Mouse (Mus musculus) adrenal gland, postnatal 4 days (tissue): ENCODE data around the gene Tubb2a. TPM values are rescaled to one million over a fixed set of nuclear protein-coding genes. Genes with fewer than 3 reads are reported as not detected.
A peak's percentile ranks its signal among the peaks of the same experiment; 100 is the strongest.

Experiments used
- DNase-seq, 2 experiments: peaks; one replicate each; pipeline ENCODE4 v3.0.0; 2021 to 2022; ENCODE audit warnings: low spot score in 2 of 2, mixed read lengths in 2 of 2
- long read RNA-seq, 2 experiments: library from polyadenylated mRNA; stranded (forward); transcript quantifications; one replicate each; pipeline ENCODE4 v2.0.0; 2021
- total RNA-seq, 2 experiments: library from RNA; stranded (reverse); gene quantifications; 2 replicates each; pipeline ENCODE4 v1.2.3; 2021

Tubb2a gene
- 100 to 1,000 TPM in 1 of 2 experiments, 10 to 100 TPM in 1; 98.3 to 122 TPM for total RNA-seq
- long read RNA-seq, experiment 1, transcript Tubb2a-201 (4 exons, 1,610 nt), result major isoform, 174 of 189 reads
- long read RNA-seq, experiment 1, partial matches to known transcripts, result 0 of 189 reads
- long read RNA-seq, experiment 1, other reads (novel, unspliced or antisense), result 15 of 189 reads
- long read RNA-seq, experiment 2, transcript Tubb2a-201 (4 exons, 1,610 nt), result major isoform, 380 of 448 reads
- long read RNA-seq, experiment 2, partial matches to known transcripts, result 9 of 448 reads
- long read RNA-seq, experiment 2, other reads (novel, unspliced or antisense), result 59 of 448 reads

DNA sequence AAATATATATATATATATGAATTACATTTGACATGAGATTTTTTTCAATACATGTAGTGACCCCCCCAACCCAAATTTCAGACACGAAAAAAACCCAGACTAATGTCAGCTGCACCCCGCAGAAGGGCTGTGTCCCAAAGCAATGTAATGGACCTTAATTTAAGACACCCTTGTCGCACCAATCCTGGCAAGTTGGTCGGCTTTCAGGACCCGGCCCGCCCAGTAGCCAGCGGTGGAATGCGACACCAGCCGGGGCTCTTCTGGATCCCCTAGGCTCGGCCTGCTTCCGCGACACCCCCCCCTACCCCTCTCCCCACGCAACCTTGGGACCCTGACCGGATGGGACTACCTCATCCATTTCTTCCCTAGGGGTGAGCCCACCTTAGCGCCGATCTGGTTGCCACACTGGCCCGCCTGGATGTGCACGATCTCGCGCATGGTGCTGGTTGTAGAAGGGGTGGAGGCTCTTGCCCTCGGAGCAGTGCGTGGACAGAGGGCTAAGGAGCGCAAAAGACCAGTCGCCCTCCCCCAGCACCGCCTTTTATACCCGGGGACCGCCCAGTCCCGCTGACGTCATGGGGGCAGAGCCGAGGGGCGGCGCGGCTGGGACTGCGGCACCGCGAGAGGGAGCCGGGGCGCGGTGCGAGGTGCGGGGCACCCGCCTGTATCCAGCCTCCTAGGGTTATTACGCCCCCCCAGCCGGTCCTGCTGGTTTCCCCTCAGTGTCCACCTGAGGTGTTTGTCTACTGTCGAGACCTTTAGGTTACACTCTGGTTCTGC is at the start of gene Tubb2a:
Gene Tubb2a, minus strand, starts transcription at position 516 of the 780 bp plus-strand sequence.
- DNase-seq, result peak; percentile 75 to 85

DNA sequence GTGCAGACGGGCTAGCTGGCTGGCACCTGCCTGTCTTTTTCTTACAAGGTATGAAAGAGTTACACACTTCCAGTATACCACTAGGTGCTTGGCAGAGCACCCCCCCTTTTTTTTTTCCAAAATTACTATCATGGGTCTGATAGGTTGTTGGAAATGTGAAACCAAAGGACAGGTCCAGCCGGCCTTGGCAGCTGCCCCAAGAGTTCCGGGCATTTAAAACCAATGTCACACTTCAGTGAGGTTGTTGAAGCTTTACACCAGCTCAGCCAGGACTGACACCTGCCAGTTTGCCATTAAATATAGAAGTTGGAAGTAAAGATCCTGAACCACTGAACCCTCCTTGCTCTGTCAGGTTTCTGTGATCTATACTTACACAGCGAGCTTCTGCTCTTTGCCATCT is 47.9 kb upstream of the Tubb2a start:
- no peak for DNase-seq

GRCm38 (mm10) chr13:34120536-34120935 is 42.7 kb upstream of the Tubb2a start:
- no peak for DNase-seq

DNA sequence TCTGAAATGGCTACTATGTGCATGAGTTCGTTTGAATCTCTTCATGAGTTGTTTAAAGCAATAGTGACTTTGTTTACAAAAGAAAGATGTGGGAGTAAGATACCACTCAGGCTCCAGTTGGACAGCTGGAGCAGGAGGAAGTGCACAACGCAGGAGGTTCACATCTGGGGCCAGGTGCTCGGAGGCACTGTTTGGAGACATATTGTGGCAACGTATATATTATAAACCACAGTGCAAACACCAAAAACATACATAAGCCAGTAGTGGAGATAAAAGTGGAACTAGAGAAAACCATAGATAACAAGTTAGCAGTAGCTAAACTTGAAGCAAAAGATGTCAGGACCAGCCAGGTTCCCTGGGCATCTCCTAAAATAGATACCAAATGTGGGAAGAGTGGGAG is 41.6 kb upstream of the Tubb2a start:
- DNase-seq, result no peak

GRCm38 (mm10) chr13:34118816-34119215 is 41.0 kb upstream of the Tubb2a start:
- DNase-seq, result no peak

DNA sequence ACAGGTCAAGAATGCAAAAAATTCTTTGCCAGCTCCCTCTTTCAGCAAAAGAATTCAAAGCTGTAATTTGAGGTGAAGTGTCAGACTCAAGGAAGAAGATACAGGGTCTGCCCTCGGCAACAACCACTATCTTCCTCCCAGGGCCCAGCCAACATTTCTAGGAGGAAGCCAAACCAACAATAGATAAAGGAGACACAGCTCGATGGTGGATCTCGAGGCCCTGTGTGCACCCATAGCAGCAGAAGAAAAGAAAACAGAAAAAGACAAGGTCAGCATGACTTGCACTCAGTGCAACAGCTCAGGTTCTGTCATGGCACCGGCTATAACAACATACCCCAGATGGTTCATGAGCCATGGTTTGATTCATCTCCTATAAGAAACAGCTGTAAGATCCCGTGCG is 38.7 kb upstream of the Tubb2a start:
- no peak for DNase-seq

DNA sequence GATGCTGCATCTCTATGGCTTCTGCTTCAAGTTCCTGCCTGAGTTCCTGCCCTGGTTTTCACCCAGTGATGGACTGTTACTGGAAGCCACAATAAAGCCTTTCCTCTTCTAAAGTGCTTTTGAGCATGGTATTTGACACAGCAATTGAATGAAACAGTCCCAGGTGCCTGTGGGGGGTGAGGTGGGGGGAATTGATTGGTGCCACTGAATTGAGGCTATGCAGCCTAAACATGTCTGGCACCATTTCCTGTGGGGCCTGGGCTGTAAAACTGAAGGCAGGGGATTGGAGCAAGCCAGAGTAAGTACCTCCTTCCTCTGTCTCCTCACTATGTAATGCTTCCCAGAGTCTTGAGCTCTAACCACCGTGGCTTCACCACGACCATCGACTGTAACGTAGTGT is 36.8 kb upstream of the Tubb2a start:
- DNase-seq, result no peak

DNA sequence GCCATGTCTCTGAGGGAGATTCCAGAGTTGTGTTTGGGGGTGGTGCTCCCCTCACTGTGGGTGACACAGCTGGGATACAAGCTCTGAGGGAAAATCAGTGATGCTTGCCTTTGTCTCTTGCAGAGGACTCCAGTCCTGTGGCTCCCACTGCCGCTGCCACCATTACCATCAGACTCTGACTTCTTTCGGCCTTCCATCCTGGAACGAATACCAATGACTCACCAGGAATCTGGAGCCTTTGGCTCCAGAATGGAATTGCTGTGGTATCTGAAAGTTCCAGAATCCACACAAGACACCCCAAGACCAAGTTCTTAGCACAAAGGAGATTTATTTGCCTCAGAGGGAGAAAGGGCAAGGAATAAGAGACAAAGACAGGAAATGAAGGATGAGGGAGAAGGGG is 35.3 kb upstream of the Tubb2a start:
- DNase-seq, result no peak

GRCm38 (mm10) chr13:34112369-34113081 is 34.7 kb upstream of the Tubb2a start:
- DNase-seq, result no peak

GRCm38 (mm10) chr13:34111878-34112277 is 34.1 kb upstream of the Tubb2a start:
- DNase-seq, result no peak

GRCm38 (mm10) chr13:34111019-34111418 is 33.2 kb upstream of the Tubb2a start:
- no peak for DNase-seq

- no peak for DNase-seq
Observed at GRCm38 (mm10) chr13:34109677-34110058, 31.9 kb upstream of the Tubb2a start.

DNA sequence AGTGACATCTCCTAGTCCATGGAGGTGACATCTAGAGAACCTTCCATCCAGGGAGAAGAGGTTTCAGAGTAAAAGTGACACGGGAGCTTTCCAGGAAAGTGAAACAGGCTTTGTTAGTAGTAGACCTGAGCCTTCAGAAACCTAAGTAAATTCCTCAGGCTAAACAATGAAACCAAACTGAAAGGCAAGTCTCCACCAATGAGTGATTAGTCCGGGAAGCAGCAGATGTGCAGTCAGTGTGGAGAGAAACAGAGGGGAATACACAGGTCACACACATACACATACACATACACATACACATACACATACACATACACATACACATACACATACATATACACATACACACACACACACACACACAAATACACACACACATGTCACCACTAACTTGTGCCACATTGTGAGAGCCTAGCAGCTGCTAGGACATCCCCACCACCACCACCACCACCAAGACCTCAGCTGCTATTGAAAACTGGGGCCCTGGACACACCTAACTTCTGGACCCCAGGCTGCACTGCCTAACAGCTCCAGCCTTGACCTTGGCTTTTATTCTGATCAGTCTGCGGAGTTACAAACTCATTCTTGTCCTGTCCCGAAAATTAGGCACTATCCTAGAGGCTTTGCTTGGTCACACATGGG is 31.3 kb upstream of the Tubb2a start:
- DNase-seq, result no peak

- DNase-seq, result no peak
Observed at GRCm38 (mm10) chr13:34106999-34107398, 29.2 kb upstream of the Tubb2a start.

- DNase-seq, result no peak
Observed at GRCm38 (mm10) chr13:34106256-34106655, 28.4 kb upstream of the Tubb2a start.

DNA sequence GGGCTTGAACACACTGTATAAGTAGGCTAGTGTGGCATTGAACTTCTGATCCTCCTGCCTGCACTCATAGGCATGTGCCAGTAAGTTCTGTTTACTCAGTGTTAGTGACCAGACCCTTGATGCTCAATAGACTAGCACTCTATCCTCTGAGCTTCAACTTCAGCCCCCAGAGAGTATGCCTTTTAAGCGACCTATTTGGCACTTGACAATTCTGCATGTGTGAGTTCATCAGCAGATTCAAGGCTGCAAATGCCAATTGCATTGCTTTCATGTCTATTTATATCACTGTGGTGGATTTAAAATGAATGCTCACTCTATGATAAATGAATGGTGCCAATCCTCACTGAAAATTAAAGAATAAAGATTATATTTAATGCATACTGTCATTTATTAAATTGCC is 27.6 kb upstream of the Tubb2a start:
- DNase-seq, result no peak

GRCm38 (mm10) chr13:34101908-34102307 is 24.1 kb upstream of the Tubb2a start:
- DNase-seq, result no peak

- no peak for DNase-seq
Observed at GRCm38 (mm10) chr13:34101247-34101646, 23.4 kb upstream of the Tubb2a start.

- no peak for DNase-seq
Observed at GRCm38 (mm10) chr13:34100733-34101132, 22.9 kb upstream of the Tubb2a start.

GRCm38 (mm10) chr13:34097086-34097485 is 19.3 kb upstream of the Tubb2a start:
- no peak for DNase-seq

DNA sequence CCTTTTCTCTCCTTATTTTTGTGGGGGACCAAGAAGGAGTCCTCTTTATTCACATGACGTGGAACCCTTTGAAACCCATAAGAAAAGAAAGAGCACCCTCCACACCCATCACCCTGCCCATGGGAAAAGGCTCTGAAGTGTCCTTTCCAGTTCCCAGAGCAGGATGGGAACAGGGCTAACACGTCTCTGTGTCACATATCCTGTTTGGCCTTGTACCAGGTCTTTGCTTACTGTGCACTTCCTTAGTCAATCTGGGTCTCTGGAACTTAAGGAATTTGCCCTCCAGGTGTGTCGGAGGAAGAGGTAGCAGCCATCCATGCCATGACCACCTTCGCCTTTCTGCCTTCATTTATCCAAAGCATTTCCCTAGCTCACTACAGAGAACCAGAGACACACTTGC is 18.6 kb upstream of the Tubb2a start:
- no peak for DNase-seq
